In the genomic region with DNA sequence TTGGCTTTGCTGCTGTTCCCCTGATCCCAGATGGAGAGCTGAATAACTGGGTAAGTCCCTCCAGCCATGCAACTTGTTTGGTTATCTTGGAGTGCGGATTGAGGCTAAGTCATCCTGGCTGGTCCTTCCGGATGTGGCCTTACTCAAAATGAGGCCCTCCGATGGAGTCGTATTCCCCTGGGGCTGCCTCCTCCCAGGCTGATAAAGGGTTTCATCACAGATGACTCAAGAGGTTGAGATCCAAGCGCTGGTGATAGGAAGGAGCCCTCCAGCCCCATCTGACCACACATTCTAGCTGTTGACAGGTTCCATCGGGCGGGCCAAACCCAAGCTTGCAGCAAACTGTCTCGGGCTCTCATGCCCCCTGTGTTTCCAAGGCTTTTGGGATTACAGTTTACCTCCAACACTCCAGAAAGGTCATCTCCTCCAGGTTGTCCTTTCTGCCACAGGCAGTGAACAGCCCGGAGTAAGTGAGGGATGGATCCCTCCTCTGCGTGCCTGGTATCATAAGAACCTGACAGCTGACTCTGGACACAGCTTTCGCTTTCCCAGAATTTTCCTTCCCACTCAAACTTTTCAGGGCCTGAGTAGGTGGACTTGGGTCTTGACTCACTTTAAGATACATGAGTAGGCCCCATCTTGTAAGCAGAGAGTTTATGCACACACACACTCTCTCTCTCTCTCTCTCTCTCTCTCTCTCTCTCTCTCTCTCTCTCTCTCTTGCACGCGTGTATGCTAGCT, we compare ENCODE assay signal across 10 mouse cellular contexts.
A peak's percentile ranks its signal among the peaks of the same experiment; 100 is the strongest.
DNase-seq lines count a peak whose midpoint lies in the region; ATAC-seq lines count a peak whose summit lies in the region.
"Had no signal": no experiment of that assay in that cellular context is flagged by ENCODE, and none has a peak within 500 bp of the region (broad histone marks: within the 10 kb centered on the region; RNA-seq: fewer than 3 reads in every experiment).

No protein-coding gene starts in this region.

- intact Hi-C loops in heart, postnatal 25 days (cut with DNase I) = no loop called here

- no peak for ATAC-seq in granulocyte monocyte progenitor cell, adult 5-6 weeks (replicated peaks; ENCODE audit: poor library complexity, severe bottlenecking)
- ATAC-seq: midbrain, embryonic 15.5 days had no signal

- peak; percentile 2 for DNase-seq in lung, postnatal 36 days
- DNase-seq in lung, postnatal 4 days = no peak
- DNase-seq in brain, adult 2 months (ENCODE audit: low read depth, low spot score) = peak; percentile 49
- peak; percentile 87 to 88 for DNase-seq in heart, adult 9 months (ENCODE audit: low spot score in 2 of 2)
- DNase-seq in heart, postnatal 25 days (ENCODE audit: low spot score) = peak; percentile 80
- no peak for DNase-seq in cerebellum, postnatal 25 days
- DNase-seq in cerebellum, adult 11-12 months = no peak
- DNase-seq: liver had no signal

Comparison
In these comparisons a context has a peak if more than half of its experiments do, and no peak if none do; other contexts are left out.
1. DNase-seq: peak in lung, postnatal 36 days (single experiment), brain, adult 2 months (single experiment), heart, adult 9 months (2 of 2) and heart, postnatal 25 days (single experiment); none in lung, postnatal 4 days (0 of 2), cerebellum, postnatal 25 days (0 of 2) and cerebellum, adult 11-12 months (single experiment).